Mouse (Mus musculus) heart, adult 18-20 months (tissue): Measurements from ENCODE around the gene Vmn1r114. TPM values are rescaled to one million over a fixed set of nuclear protein-coding genes. Genes with fewer than 3 reads are reported as not detected.
"Not testable (repeated sequence)": the region's sequence is repeated elsewhere in the genome, so short reads cannot be mapped to it uniquely, and the experiment has no call there.

Experiments used
- DNase-seq, 2 experiments: peaks; one replicate each; pipeline ENCODE4 v3.0.0; 2021 to 2022; ENCODE audit warnings: mixed read lengths in 1 of 2
- long read RNA-seq, 2 experiments: library from polyadenylated mRNA; stranded (forward); transcript quantifications; one replicate each; pipeline ENCODE4 v2.0.0; 2021
- total RNA-seq, 2 experiments: library from RNA; stranded (reverse); gene quantifications; 2 replicates each; pipeline ENCODE4 v1.2.3; 2021

Gene Vmn1r114
- not detected for total RNA-seq
- long read RNA-seq, experiment 1, result 0 reads
- long read RNA-seq, experiment 2, result 0 reads

DNA sequence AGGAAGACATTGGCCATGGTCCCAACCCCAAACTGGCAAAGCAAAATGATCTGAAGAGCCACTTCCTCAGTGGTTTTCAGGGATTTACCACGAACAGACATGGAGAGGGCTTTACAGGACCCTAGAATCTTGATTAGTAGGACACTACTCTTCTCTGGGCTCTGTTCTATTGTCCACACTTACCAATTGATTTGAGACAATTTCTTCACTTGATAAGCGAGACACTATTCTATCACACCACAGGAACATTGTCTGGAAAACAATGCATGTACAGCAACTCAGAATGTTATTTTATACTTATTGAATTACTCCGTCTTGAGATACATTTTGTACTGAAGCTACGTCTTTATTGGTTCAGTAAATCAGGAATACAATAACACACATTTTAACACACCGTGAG lies at the start of gene Vmn1r114:
TSS of gene Vmn1r114 (minus strand) at position 101 of the 400 bp plus-strand sequence.
- DNase-seq, result not testable (repeated sequence)

- DNase-seq, result not testable (repeated sequence)
These were observed 32.9 kb upstream of the Vmn1r114 start, which contains the start of gene Vmn1r115 for GRCm38 (mm10) chr7:20844885-20845284. Gene Vmn1r115 (minus strand): TSS chr7:20844985.

DNA sequence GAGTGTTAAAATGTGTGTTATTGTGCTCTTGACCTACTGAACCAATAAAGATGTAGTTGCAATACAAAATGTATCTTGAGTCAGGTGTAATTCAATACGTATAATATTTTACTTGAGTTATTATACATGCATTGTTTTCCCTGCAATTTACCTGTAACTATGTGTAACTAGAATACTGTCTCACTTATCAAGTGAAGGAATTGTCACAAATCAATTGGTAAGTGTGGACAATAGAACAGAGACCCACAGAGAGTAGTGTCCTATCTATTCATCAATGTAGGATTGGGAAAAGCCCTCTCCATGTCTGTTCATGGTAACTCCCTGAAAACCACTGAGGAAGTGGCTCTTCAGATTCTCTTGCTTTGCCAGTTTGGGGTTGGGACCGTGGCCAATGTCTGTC lies 25.0 kb downstream of the Vmn1r114 start, which contains the start of gene Vmn1r113:
TSS of gene Vmn1r113 (plus strand) at position 301 of the 400 bp plus-strand sequence.
- not testable (repeated sequence) for DNase-seq

DNA sequence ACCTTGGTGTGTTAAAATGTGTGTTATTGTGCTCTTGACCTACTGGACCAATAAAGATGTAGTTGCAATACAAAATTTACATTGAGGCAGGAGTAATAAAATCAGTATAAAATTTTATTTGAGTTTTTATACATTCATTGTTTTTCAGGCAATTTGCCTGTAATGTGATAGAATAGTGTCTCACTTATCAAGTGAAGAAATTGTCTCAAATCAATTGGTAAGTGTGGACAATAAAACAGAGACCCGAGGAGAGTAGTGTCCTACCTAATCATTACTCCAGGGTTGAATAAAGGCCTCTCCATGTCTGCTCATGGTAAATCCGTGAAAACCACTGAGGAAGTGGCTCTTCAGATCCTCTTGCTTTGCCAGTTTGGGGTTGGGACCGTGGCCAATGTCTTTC lies 41.1 kb downstream of the Vmn1r114 start, which contains the start of gene Vmn1r112:
TSS of gene Vmn1r112 (plus strand) at position 301 of the 400 bp plus-strand sequence.
- not testable (repeated sequence) for DNase-seq

Other genes starting within 250 kb of the Vmn1r114 start
- gene Gm4141, start 235.9 kb downstream of the Vmn1r114 start, total RNA-seq, result not detected
- not detected for gene Gm4513, start 213.2 kb downstream of the Vmn1r114 start, total RNA-seq
- gene Vmn1r107, start 143.3 kb downstream of the Vmn1r114 start, total RNA-seq, result not detected
- not detected for gene Vmn1r111, start 109.0 kb downstream of the Vmn1r114 start, total RNA-seq
- not detected for gene Gm10668, start 81.6 kb downstream of the Vmn1r114 start, total RNA-seq
- gene Vmn1r112, start 41.0 kb downstream of the Vmn1r114 start, total RNA-seq, result not detected
- gene Vmn1r113, start 24.9 kb downstream of the Vmn1r114 start, total RNA-seq, result not detected
- not detected for gene Vmn1r115, start 32.8 kb upstream of the Vmn1r114 start, total RNA-seq
- not detected for gene Vmn1r116, start 60.1 kb upstream of the Vmn1r114 start, total RNA-seq
- not detected for gene Vmn1r117, start 71.9 kb upstream of the Vmn1r114 start, total RNA-seq
- gene Vmn1r118, start 100.2 kb upstream of the Vmn1r114 start, total RNA-seq, result not detected
- not detected for gene Vmn1r119, start 200.3 kb upstream of the Vmn1r114 start, total RNA-seq
- gene Vmn1r120, start 241.6 kb upstream of the Vmn1r114 start, total RNA-seq, result not detected